Mouse (Mus musculus) heart, postnatal 10 days (tissue): ENCODE measurements around the gene Ccdc151. TPM values are rescaled to one million over a fixed set of nuclear protein-coding genes. Genes with fewer than 3 reads are reported as not detected.

Experiments
- DNase-seq, 2 experiments: peaks; one replicate each; pipeline ENCODE4 v3.0.0; 2021
- intact Hi-C: fragments of 180-260 bp; cut with DNase I; formaldehyde crosslinking; loops from one replicate; pipeline ENCODE4 v1.15.1; 2025
- total RNA-seq, 2 experiments: library from RNA; stranded (reverse); gene quantifications; 2 replicates each; pipeline ENCODE4 v1.2.3; 2021

Gene Ccdc151
- total RNA-seq, 2 experiments from 2014 or later, result not detected

DNA sequence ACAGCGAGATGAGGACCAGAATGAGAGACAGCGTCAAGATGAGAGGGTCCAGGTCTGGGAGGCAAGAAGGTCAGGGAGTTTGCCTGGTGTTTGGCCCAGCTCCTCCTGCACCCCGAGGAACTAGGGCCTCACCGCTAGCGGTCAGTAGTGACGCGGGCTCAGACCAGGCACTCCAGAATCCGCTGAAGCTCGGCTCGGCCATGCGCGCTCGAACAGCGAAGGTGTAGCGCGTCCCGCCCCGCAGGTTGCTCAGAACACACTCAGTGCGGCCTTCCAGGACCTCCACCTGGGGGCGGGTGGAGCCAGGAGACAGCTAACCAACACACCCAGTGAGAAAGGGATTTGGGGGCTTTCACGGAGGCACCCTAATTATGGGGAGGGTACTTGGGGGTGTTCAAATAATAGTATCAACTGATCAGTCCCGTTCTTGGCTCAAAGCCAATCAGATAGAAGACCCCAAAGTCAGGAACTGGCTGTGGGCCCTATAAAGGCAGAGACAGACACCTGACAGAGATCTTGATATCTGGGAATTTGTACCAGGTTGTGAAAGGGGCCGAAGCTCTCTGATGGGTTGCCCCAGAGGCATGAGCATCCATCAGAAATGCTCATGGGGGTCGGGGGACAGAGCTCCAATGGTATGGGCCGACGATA, 41.8 kb downstream of the Ccdc151 start:
- DNase-seq, result no peak
- intact Hi-C loops, result no loop called here

DNA sequence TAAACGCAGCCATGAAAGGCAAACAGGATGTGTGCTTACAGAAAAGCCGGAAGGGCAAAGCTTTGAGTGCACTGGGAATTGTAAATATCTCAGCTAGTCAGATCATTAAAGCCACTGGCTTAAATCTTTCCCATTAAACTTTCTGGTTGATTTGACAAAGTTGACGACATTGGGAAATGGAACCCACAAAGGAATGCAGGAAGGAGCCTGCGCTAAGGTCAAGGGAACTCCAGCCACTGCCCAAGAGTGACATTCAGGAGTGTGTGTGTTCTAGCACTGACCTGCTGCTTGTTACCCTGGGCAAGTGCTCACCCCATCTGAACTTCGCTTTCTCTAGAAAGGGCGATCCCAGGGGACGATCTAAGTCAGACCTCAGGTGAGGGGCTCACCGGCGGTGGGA, 42.3 kb downstream of the Ccdc151 start:
- no peak for DNase-seq
- intact Hi-C loops, result no loop called here

GRCm38 (mm10) chr9:21959244-21959643, 43.2 kb downstream of the Ccdc151 start:
- DNase-seq, result no peak
- intact Hi-C loops, result no loop called here

- intact Hi-C loops, result no loop called here
Measured at GRCm38 (mm10) chr9:21958372-21958771, 44.1 kb downstream of the Ccdc151 start.

GRCm38 (mm10) chr9:21955570-21956281, 46.7 kb downstream of the Ccdc151 start, which contains the start of gene Swsap1:
TSS of gene Swsap1 (plus strand) at chr9:21955755.
- DNase-seq, result peak; percentile 99 to 100
- intact Hi-C loops, result no loop called here

More at GRCm38 (mm10) chr9:21958372-21958771, 44.1 kb downstream of the Ccdc151 start:
- DNase-seq, result no peak

GRCm38 (mm10) chr9:21955225-21955569, 47.2 kb downstream of the Ccdc151 start:
- intact Hi-C loops, result no loop called here
- DNase-seq, result no peak

DNA sequence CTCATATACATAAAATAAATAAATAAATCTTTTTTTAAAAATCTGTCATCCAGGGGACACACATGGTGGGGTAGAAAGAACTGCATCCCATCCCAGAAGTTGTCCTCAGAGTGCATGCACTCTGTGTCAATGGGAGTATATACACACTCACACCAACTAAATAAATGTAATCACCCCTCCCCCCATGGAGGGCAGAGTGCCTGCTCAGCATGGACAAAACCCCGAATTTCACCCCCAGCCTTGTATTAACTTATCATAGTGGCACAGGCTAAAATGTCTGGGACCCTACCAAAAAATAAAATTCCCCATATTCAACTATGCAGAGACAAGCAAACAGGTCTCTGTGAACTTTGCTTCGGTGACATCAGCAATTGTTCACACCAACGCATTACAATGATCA, 47.8 kb downstream of the Ccdc151 start:
- DNase-seq, result no peak
- intact Hi-C loops, result no loop called here

- intact Hi-C loops, result no loop called here
- DNase-seq, result no peak
Measured at GRCm38 (mm10) chr9:21953600-21953999, 48.8 kb downstream of the Ccdc151 start.

DNA sequence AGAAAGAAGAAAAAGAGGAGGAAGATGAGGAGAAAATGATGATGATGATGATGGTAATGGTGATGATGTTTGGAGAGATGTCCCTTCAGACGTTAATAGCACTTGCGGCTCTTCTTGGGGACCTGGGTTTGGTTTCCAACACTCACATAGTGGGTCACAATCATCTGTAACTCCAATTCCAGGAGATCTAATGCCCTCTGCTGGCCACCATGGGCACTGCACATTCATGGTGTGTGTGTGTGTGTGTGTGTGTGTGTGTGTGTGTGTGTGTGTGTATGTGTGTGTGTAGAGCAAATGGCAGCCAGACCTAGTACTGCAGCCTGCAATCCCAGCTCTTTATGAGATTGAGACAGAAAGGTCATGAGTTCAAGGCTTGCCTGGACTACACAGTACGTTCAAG, 50.5 kb downstream of the Ccdc151 start:
- no peak for DNase-seq
- intact Hi-C loops, result no loop called here

GRCm38 (mm10) chr9:21950322-21950721, 52.1 kb downstream of the Ccdc151 start:
- peak; percentile 77 to 90 for DNase-seq
- intact Hi-C loops, result no loop called here

- no peak for DNase-seq
- intact Hi-C loops, result no loop called here
Measured at GRCm38 (mm10) chr9:21948790-21949189, 53.6 kb downstream of the Ccdc151 start.

DNA sequence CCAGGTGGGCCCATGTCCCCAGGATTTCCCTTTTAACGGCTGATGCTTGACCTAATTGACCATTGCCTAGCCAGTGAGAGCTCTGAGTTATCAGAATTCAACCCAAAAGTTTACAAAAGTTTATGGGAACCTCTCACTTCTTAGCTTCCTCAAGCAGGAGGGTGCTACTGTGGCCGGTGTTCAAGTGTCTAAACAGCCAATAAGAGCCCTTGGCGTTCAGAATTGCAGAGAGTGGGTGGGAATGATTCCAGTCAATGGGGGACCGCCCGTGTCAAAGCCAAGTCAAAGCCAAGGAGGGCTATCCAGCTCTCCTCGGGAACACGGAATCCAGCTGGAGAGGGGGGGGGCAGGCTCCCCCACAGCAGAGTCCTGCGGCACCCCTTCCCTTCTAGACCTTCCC, 54.3 kb downstream of the Ccdc151 start:
- no peak for DNase-seq
- intact Hi-C loops, result no loop called here

DNA sequence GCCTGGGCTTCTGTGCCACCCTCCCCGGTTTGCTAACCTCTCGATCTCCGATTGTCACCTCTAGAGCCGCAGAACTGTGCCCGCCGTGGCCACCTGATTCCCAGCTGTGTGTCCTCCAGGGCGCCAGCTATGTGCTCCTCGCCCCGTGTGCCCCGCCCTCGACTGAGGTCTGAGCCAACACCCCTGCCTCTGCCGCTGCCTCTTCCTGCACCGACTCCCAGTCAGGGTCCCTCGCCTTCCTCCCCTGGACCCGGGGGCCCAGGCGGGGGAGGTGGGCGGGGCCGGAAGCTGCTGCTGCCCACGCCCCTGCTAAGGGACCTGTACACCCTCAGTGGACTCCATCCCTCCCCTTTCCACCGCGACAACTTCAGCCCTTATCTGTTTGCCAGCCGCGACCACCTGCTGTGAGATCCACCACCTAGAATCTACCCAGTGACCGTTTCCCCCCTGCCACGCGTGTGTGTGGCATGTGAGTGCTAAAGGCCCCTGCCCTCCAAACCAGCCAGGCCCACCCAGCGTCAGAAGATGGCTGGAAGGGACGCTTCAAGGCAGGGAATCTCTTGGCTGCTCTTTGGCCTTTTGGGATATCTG, 54.8 kb downstream of the Ccdc151 start:
- DNase-seq, result no peak
- intact Hi-C loops, result no loop called here

- DNase-seq, result no peak
- intact Hi-C loops, result no loop called here
Measured at GRCm38 (mm10) chr9:21944267-21944666, 58.2 kb downstream of the Ccdc151 start.

DNA sequence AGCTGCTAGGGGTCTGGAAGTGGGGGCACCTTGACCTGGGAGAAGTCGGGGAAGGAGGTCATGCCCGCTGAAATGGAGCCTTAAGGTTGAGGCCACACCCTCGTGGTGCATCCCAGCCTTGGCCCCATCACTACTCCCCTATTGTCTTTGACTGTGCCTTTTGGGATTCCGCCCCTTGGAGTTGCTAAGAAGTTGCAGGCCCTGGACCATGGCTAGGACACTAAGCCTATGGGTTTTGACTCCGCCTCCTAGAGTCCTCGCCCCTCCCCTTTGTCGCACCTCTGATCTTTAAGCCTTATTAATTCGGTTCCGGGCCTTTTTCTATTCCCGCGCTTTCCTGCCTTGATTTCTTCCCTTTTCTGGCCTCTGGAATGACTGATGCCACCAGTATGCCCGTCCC, 58.8 kb downstream of the Ccdc151 start:
- no peak for DNase-seq
- intact Hi-C loops, result no loop called here

- DNase-seq, result no peak
- intact Hi-C loops, result no loop called here
Measured at GRCm38 (mm10) chr9:21943046-21943445, 59.4 kb downstream of the Ccdc151 start.

Other genes with a start within 250 kb of the Ccdc151 start
- gene Spc24, start 242.3 kb downstream of the Ccdc151 start, total RNA-seq, result 10 to 100 TPM; 11.9 to 14.5 TPM
- gene Kank2, start 203.9 kb downstream of the Ccdc151 start, total RNA-seq, result 10 to 100 TPM; 49.5 to 51.9 TPM
- gene Angptl8, start 167.1 kb downstream of the Ccdc151 start, total RNA-seq, result under 1 TPM in 1 of 2 experiments, not detected in 1; 0.31 TPM
- gene Dock6, start 150.0 kb downstream of the Ccdc151 start, total RNA-seq, result 10 to 100 TPM; 63.0 to 66.5 TPM
- 10 to 100 TPM; 10.3 to 12.6 TPM for gene Rab3d, start 84.4 kb downstream of the Ccdc151 start, total RNA-seq
- gene Ccdc159, start 75.2 kb downstream of the Ccdc151 start, total RNA-seq, result 1 to 10 TPM in 1 of 2 experiments, under 1 TPM in 1; 0.74 to 1.0 TPM
- gene Tmem205, start 75.1 kb downstream of the Ccdc151 start, total RNA-seq, result 10 to 100 TPM; 24.3 to 28.6 TPM
- gene Plppr2, start 65.6 kb downstream of the Ccdc151 start, total RNA-seq, result 1 to 10 TPM; 2.2 to 2.4 TPM
- 1 to 10 TPM; 8.7 TPM for gene Swsap1, start 46.9 kb downstream of the Ccdc151 start, total RNA-seq
- 1 to 10 TPM; 3.1 to 4.0 TPM for gene Epor, start 39.1 kb downstream of the Ccdc151 start, total RNA-seq
- 1 to 10 TPM; 1.3 to 1.4 TPM for gene Rgl3, start 13.2 kb downstream of the Ccdc151 start, total RNA-seq
- 10 to 100 TPM; 67.7 to 73.7 TPM for gene Prkcsh, start 172 bp upstream of the Ccdc151 start, total RNA-seq
- gene Elavl3, start 49.4 kb upstream of the Ccdc151 start, total RNA-seq, result under 1 TPM; 0.26 to 0.47 TPM
- under 1 TPM in 1 of 2 experiments, not detected in 1; 0.64 TPM for gene Gm49318, start 68.6 kb upstream of the Ccdc151 start, total RNA-seq
- 1 to 10 TPM; 5.9 to 7.3 TPM for gene Zfp653, start 68.7 kb upstream of the Ccdc151 start, total RNA-seq
- 10 to 100 TPM; 79.0 to 82.6 TPM for gene Ecsit, start 82.8 kb upstream of the Ccdc151 start, total RNA-seq
- gene Cnn1, start 96.6 kb upstream of the Ccdc151 start, total RNA-seq, result 1 to 10 TPM; 8.2 to 9.7 TPM
- gene Elof1, start 114.5 kb upstream of the Ccdc151 start, total RNA-seq, result 10 to 100 TPM; 43.5 to 44.0 TPM
- gene Acp5, start 133.1 kb upstream of the Ccdc151 start, total RNA-seq, result 1 to 10 TPM; 1.8 to 2.8 TPM
- gene Pigyl, start 154.2 kb upstream of the Ccdc151 start, total RNA-seq, result 10 to 100 TPM; 35.3 to 35.6 TPM
- under 1 TPM; 0.17 to 0.20 TPM for gene Zfp872, start 185.5 kb upstream of the Ccdc151 start, total RNA-seq
- gene Zfp809, start 223.1 kb upstream of the Ccdc151 start, total RNA-seq, result 10 to 100 TPM; 26.9 to 35.2 TPM